Mouse (Mus musculus): ENCODE results near the gene Pik3cb.

- TF ChIP-seq CTCF (IDR thresholded peaks at IDR 0.05; ENCODE audit: control insufficient read depth, insufficient read depth, insufficient replicate concordance, low read depth, low read length) (no peak), POLR2A (IDR thresholded peaks at IDR 0.05; ENCODE audit: control insufficient read depth, low read depth, low read length) (no peak)
Measured at GRCm38 (mm10) chr9:99163420-99164147, 23.2 kb upstream of the Pik3cb start.

All from testis, adult 2 months (tissue).